Mouse (Mus musculus): ENCODE data around the gene Slc22a6. TPM values are rescaled to one million over a fixed set of nuclear protein-coding genes. Genes with fewer than 3 reads are reported as not detected.

The Slc22a6 gene
- polyA plus RNA-seq, 1 experiment from 2014 or later, result 0.06 TPM

DNA sequence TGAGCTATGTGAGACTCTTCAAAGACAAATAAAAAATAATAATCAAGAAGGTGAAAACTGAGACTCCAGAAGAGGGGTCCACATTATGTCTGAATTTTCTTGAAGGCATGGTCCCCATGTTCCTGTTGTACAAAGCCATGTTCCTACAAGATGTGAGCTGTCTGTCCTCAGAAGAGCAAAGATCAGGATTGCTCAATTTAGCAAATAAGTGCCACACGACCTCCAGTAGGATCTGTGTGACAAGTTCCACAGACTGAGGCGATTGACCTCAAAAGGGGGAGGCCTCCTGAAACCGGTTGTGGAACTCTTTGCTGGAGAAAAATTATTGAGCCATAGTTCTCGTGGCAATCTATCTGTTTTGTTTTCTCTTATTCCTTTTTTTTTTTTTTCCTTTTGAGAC, 1.5 kb upstream of the Slc22a6 start:
- Histone ChIP-seq H3K27me3 (ENCODE audit: low read depth, poor library complexity, severe bottlenecking) (0 out of 2 replicates have a peak, but pooled peaks cover 4% of the 10 kb centered on the region), H3K36me3 (no peaks in the 10 kb centered on the region), H3K27ac (replicated peaks) (no peak overlapping the region), H3K9me3 (replicated peaks) (no peaks in the 10 kb centered on the region), H3K4me3 (no peak overlapping the region), H3K4me1 (peaks cover 11% of the 10 kb centered on the region)
- no peak for DNase-seq (ENCODE audit: low spot score)
- 80% methylated on average over 4 of the region's 4 CpGs for WGBS

- DNase-seq (ENCODE audit: low spot score), result no peak
- Histone ChIP-seq H3K4me3 (no peak overlapping the region), H3K27ac (replicated peaks) (no peak overlapping the region), H3K9me3 (replicated peaks) (no peaks in the 10 kb centered on the region), H3K36me3 (no peaks in the 10 kb centered on the region), H3K27me3 (ENCODE audit: low read depth, poor library complexity, severe bottlenecking) (0 out of 2 replicates have a peak, but pooled peaks cover 4% of the 10 kb centered on the region), H3K4me1 (peaks cover 11% of the 10 kb centered on the region)
- WGBS, result 93% methylated on average over 7 of the region's 7 CpGs
Measured at GRCm38 (mm10) chr19:8621098-8621497, 3.3 kb downstream of the Slc22a6 start.

- no peak overlapping the region for H3K27ac ChIP-seq (replicated peaks)
- DNase-seq (ENCODE audit: low spot score), result no peak
- no peaks in the 10 kb centered on the region for H3K4me1 ChIP-seq
- H3K36me3 ChIP-seq, result no peaks in the 10 kb centered on the region
- no peaks in the 10 kb centered on the region for H3K27me3 ChIP-seq (ENCODE audit: low read depth, poor library complexity, severe bottlenecking)
- WGBS, result 78% methylated on average over 2 of the region's 2 CpGs
- H3K9me3 ChIP-seq (replicated peaks), result no peaks in the 10 kb centered on the region
- no peak overlapping the region for H3K4me3 ChIP-seq
Measured at GRCm38 (mm10) chr19:8630249-8630648, 12.4 kb downstream of the Slc22a6 start.

- 88% methylated on average over 6 of the region's 6 CpGs for WGBS
- Histone ChIP-seq H3K4me3 (no peak overlapping the region), H3K4me1 (no peaks in the 10 kb centered on the region), H3K36me3 (no peaks in the 10 kb centered on the region), H3K27me3 (ENCODE audit: low read depth, poor library complexity, severe bottlenecking) (no peaks in the 10 kb centered on the region), H3K9me3 (replicated peaks) (no peaks in the 10 kb centered on the region), H3K27ac (replicated peaks) (no peak overlapping the region)
- DNase-seq (ENCODE audit: low spot score), result no peak
Measured at GRCm38 (mm10) chr19:8630826-8631225, 13.0 kb downstream of the Slc22a6 start.

- Histone ChIP-seq H3K27me3 (ENCODE audit: low read depth, poor library complexity, severe bottlenecking) (no peaks in the 10 kb centered on the region), H3K27ac (replicated peaks) (no peak overlapping the region), H3K4me1 (no peaks in the 10 kb centered on the region), H3K36me3 (no peaks in the 10 kb centered on the region), H3K9me3 (replicated peaks) (no peaks in the 10 kb centered on the region), H3K4me3 (no peak overlapping the region)
- WGBS, result 81% methylated on average over 1 of the region's 1 CpGs
- no peak for DNase-seq (ENCODE audit: low spot score)
Measured at GRCm38 (mm10) chr19:8632029-8632428, 14.2 kb downstream of the Slc22a6 start.

GRCm38 (mm10) chr19:8642086-8642485, 24.2 kb downstream of the Slc22a6 start:
- Histone ChIP-seq H3K4me1 (no peaks in the 10 kb centered on the region), H3K36me3 (no peaks in the 10 kb centered on the region), H3K4me3 (no peak overlapping the region), H3K27me3 (ENCODE audit: low read depth, poor library complexity, severe bottlenecking) (no peaks in the 10 kb centered on the region), H3K9me3 (replicated peaks) (no peaks in the 10 kb centered on the region), H3K27ac (replicated peaks) (no peak overlapping the region)
- DNase-seq (ENCODE audit: low spot score), result no peak
- 77% methylated on average over 5 of the region's 5 CpGs for WGBS

DNA sequence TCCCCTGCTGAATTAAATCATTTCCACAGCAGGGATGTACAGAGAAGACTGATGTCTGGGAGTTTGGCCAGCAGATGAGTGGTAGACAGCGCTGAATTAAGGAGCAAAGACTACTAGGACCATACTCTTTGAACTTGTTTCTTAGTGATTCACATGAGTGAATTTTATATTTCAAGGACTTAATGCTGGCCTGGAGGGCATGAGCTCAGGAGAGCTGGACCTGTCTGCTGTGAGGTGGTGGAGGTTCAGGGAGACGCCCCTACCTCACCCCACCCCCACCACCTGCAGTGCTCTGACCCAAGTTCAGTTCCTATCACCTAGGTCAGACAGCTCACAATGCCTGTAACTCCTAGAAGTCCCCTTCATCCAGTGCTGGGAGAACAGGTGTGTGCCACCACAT, 28.6 kb downstream of the Slc22a6 start:
- no peak for DNase-seq (ENCODE audit: low spot score)
- WGBS, result 72% methylated on average over 2 of the region's 2 CpGs
- Histone ChIP-seq H3K4me1 (no peaks in the 10 kb centered on the region), H3K9me3 (replicated peaks) (no peaks in the 10 kb centered on the region), H3K4me3 (no peak overlapping the region), H3K27ac (replicated peaks) (no peak overlapping the region), H3K36me3 (no peaks in the 10 kb centered on the region), H3K27me3 (ENCODE audit: low read depth, poor library complexity, severe bottlenecking) (no peaks in the 10 kb centered on the region)

DNA sequence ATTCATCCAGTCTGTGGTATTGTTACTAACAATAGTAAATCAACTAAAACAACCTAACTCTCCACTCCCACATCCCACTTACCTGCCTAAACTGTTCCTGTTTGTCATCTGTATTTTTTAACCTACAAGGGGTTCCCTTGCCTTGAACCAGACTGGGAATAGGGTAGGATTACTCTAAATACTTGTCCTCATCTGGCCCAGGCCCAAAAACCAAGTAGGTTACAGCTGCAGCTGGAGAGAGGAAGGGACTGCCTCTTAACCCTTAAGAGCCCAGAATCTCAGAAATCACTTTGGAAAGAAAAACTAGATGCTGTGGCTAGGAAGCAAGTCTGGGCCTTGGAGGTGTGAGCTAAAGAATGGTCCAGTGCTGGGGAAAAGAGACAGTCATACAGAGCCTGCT, 38.0 kb downstream of the Slc22a6 start:
- no peak for DNase-seq (ENCODE audit: low spot score)
- H3K36me3 ChIP-seq, result no peaks in the 10 kb centered on the region
- no peak overlapping the region for H3K27ac ChIP-seq (replicated peaks)
- H3K27me3 ChIP-seq (ENCODE audit: low read depth, poor library complexity, severe bottlenecking), result peaks cover 9% of the 10 kb centered on the region
- H3K9me3 ChIP-seq (replicated peaks), result no peaks in the 10 kb centered on the region
- peaks cover 5% of the 10 kb centered on the region for H3K4me1 ChIP-seq
- H3K4me3 ChIP-seq, result no peak overlapping the region

- 74% methylated on average over 4 of the region's 4 CpGs for WGBS
Measured at GRCm38 (mm10) chr19:8656341-8656740, 38.5 kb downstream of the Slc22a6 start.

GRCm38 (mm10) chr19:8661821-8662307, 44.0 kb downstream of the Slc22a6 start:
- 1% methylated on average over 35 of the region's 35 CpGs for WGBS
- Histone ChIP-seq H3K4me3 (peak overlapping the region; percentile 59), H3K9me3 (replicated peaks) (no peaks in the 10 kb centered on the region), H3K36me3 (no peaks in the 10 kb centered on the region), H3K27ac (replicated peaks) (peak overlapping the region; percentile 84), H3K4me1 (peaks cover 33% of the 10 kb centered on the region), H3K27me3 (ENCODE audit: low read depth, poor library complexity, severe bottlenecking) (peaks cover 49% of the 10 kb centered on the region)
- DNase-seq (ENCODE audit: low spot score), result peak; percentile 64

More at GRCm38 (mm10) chr19:8656341-8656740, 38.5 kb downstream of the Slc22a6 start:
- H3K9me3 ChIP-seq (replicated peaks), result no peaks in the 10 kb centered on the region
- H3K27ac ChIP-seq (replicated peaks), result no peak overlapping the region
- peaks cover 14% of the 10 kb centered on the region for H3K27me3 ChIP-seq (ENCODE audit: low read depth, poor library complexity, severe bottlenecking)
- no peaks in the 10 kb centered on the region for H3K36me3 ChIP-seq
- no peak for DNase-seq (ENCODE audit: low spot score)
- no peak overlapping the region for H3K4me3 ChIP-seq
- peaks cover 5% of the 10 kb centered on the region for H3K4me1 ChIP-seq

DNA sequence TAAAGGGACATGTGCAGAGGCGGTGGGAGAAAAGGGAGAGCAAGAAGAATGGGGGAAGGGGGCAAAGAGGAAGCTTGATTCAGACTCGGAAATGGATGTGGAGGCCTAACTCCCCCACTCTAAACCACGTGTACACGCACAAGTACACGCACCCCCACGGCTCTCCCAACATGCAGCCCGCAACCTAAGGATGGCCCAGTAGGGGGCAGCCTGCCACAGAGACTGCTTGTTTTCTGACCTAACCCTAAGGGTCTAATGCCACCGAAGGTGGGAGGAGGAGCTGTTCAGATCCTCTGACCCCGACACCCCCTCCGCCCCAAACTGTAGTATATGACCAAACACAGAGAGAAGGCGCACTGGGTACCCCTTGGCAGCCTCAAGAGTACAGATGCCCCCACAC, 44.5 kb downstream of the Slc22a6 start:
- peak overlapping the region; percentile 84 for H3K27ac ChIP-seq (replicated peaks)
- H3K4me1 ChIP-seq, result peaks cover 33% of the 10 kb centered on the region
- peak overlapping the region; percentile 59 for H3K4me3 ChIP-seq
- no peaks in the 10 kb centered on the region for H3K36me3 ChIP-seq
- H3K27me3 ChIP-seq (ENCODE audit: low read depth, poor library complexity, severe bottlenecking), result peaks cover 49% of the 10 kb centered on the region
- under 1% methylated on average over 11 of the region's 11 CpGs for WGBS
- no peaks in the 10 kb centered on the region for H3K9me3 ChIP-seq (replicated peaks)
- peak; percentile 72 for DNase-seq (ENCODE audit: low spot score)

DNA sequence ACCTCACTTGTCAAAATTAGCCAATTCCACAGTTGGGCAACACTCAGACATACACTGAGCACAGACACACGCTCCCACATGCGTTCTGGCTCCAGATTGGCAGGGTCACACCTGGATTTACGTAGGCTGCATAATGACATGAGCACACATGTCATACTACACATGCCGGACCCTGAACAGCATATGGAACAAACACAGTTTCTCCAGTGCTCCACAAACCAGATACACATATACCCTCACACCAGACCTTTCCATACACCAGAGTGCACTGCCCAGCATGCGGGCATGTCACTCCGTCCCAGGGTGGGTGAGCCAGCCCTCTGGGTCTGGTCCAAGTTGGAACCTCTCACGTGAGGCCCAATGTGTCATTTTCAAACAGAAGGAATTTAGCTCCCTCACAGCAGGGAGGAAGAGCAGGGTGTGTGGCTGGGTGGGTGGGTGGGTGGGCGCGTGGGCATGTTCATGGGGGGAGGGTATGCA, 45.6 kb downstream of the Slc22a6 start, which contains the start of gene Chrm1:
Gene Chrm1 (plus strand): TSS at position 430 of the 480 bp plus-strand sequence.
- Histone ChIP-seq H3K4me1 (peaks cover 31% of the 10 kb centered on the region), H3K9me3 (replicated peaks) (no peaks in the 10 kb centered on the region), H3K27ac (replicated peaks) (no peak within 1 kb of the TSS), H3K36me3 (no peaks in the 10 kb centered on the region), H3K4me3 (peak within 1 kb of the TSS; percentile 59; the same call in 1 of the 2 replicates), H3K27me3 (ENCODE audit: low read depth, poor library complexity, severe bottlenecking) (peaks cover 49% of the 10 kb centered on the region)
- DNase-seq (ENCODE audit: low spot score), result no peak
- 82% methylated on average over 9 of the region's 9 CpGs for WGBS

DNA sequence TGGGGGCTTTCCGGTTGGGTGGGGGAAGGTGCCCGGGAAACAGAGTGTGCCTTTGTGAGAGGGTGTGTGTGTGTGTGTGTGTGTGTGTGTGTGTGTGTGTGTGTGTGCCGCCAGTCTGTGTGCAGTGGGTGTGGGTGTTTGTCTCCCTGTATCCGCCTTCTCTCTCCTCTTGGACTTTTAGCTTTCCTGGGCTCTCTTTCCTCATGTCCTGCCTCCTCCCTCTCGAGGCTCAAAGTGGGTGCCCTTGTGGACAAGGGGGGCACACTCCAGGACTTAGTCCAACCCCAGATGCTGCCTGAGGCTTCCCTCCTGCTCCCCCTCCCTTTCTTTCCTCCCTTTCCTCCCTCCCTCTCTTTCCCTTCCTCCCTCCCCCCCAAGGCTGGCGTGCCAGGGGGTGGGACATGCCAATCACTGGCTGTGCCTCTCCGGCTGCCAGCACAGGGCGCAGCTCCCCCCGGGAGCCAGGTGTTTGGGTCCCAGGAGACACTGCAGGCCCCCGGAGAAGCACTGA, 46.1 kb downstream of the Slc22a6 start:
- Histone ChIP-seq H3K27me3 (ENCODE audit: low read depth, poor library complexity, severe bottlenecking) (peaks cover 49% of the 10 kb centered on the region), H3K4me3 (no peak overlapping the region), H3K27ac (replicated peaks) (no peak overlapping the region), H3K4me1 (peaks cover 28% of the 10 kb centered on the region), H3K9me3 (replicated peaks) (no peaks in the 10 kb centered on the region), H3K36me3 (no peaks in the 10 kb centered on the region)
- whole genome bisulfite sequencing, result 46% methylated on average over 10 of the region's 10 CpGs
- no peak for DNase-seq (ENCODE audit: low spot score)

Data from midbrain, embryonic 10.5 days (tissue).